Mouse (Mus musculus) lung, adult 2 months (tissue): Measurements from ENCODE around the gene Pstk.

Experiments
- CTCF ChIP-seq: fragments of 200-500 bp; IDR thresholded peaks from 2 replicates; pipeline ENCODE4 v1.5.1; 2011; ENCODE audit warnings: mild to moderate bottlenecking, low read length, control low read depth; ENCODE audit not compliant: insufficient read depth
- POLR2A ChIP-seq: fragments of 200-500 bp; IDR thresholded peaks from 2 replicates; pipeline ENCODE4 v1.6.1; 2011; ENCODE audit warnings: low read depth, mild to moderate bottlenecking, control low read depth, low read length, borderline replicate concordance; ENCODE audit errors: extremely low read depth

DNA sequence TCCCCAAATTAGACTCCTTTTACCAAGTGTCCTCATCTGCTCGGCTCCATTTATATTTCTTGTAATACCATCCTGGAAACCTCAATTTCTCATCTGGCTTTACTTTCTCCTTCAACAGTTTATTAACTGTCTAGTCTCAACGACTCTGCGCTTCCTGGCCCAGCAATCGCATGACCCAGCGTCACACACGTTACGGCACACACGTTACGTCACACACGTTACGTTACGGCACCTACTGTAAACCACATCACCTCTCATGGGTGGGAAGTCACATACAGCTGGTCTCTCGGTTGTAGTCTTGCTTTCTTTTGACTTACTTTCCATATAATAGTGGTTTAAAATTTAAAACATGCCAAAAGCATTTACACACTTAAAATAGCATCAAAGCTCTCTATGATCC lies 14.8 kb upstream of the Pstk start:
- no peak for TF ChIP-seq CTCF
- TF ChIP-seq POLR2A: no peak
